Mouse (Mus musculus): ENCODE measurements at regions not wholly inside any gene's neighbourhood (a gene's known extent, or its start where the extent isn't known, plus 50 kb on each side); places are given as distances from the start of the nearest gene placed in this dataset.
"Not testable (repeated sequence)": the region's sequence is repeated elsewhere in the genome, so short reads cannot be mapped to it uniquely, and the experiment has no call there.

DNA sequence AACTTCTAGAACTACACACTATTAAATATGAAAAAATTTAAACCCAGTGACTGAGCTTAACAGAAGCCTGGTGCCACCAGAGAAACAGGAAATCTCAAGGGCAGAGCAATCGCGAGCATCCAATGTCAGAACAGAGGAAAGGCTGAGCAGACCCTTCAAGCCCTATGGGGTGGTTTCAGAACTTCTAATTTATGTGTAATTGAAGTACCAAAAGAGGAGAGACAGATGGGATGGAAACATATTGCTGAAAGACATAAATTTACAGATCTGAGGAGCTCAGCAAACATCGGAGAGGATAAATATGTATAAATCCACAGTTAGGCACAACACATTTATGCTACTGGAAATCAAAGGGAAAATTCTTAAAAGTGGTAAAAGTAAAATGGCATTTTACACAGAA is 637.6 kb downstream of the Rwdd3 start:
- no peak for DNase-seq (ENCODE audit: low spot score in 2 of 2)

DNA sequence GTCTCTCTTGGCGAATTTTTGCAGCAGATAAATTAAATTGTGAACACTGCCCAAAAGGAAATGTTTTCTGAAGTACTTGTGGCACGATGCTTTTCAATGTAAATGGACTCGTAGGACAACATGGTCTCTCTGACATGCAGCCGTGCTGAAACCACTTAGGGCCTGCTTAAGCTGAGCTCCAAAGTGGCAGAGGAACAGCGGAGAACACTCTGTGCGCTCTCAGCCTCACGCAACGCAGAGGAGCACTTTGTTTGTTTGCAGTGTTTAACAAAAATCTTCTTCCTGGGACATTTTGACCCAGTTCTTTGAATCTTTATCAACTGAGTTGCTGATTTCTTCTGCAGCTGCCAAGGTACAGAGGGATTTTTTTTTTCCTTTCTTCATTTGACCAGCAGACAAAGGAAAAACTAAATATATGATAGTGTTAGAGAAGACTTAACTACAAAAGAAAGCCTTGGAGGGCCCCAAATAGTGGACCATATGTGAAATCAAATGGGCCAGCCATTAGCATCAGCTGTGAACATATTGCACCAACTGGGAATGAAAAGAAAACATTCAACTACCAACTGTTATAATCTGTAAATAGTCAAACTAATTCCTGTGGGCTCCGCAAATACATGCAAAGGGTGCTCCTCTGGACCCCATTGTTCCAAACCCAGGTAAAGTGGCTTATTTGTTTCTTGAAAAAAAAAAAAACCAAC is 639.5 kb downstream of the Rwdd3 start:
- peak; percentile 19 to 45 for DNase-seq (ENCODE audit: low spot score in 2 of 2)

DNA sequence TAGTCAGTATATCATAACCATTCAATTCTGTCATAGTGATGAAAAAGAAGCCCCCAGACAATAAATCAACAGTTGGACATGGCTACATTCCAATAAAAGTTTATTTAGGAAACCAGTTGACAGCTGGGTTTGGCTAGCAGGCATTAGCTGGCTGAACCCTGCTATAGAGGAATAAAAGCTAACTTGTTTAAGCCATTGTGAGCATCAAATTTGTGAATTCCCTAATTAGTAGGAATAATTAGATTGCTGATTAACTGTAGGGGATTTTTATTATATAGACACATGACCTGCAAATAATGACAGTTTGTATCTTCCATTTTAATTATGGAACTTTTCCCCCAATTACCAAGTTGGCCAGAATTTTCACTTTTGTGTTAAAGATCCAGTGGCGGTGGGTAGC is 659.8 kb downstream of the Rwdd3 start:
- DNase-seq (ENCODE audit: low spot score in 2 of 2): no peak

DNA sequence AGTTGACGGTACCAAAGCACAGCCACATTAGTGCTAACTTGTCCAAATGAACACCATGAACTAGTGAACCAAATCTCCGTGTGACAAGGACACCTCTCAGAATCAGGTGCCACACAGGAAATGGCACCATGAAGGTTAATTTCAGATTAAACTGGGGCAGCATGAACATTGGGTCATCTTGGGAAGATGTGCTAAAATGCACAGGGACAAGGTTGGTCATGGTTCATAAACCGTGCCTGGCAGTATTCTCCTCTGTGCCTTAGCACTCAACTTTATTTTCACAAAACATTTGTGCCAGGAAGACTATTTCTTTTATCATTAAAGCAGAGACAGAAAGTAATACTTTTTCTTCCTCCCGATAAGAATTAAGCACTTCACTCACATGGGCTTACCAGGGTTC is 672.6 kb downstream of the Rwdd3 start:
- DNase-seq (ENCODE audit: low spot score in 2 of 2): no peak

DNA sequence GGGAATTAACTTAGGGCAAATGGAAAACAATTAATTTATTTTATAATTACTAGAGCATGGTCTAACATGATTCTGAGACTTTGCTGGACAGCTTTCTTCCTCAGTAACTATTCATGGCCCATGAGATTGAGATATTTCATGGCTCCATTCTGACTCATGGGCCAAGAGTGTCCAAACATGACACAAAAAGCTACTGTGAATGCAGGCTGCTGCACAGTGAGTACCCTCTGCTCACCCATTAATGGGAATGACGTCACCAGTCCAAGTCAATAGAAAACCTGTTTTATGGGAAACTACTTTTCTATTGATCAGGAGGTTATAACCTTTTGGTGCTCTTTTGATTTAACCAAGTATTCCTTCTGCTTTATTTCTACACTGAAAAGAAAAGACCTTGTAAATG is 693.6 kb downstream of the Rwdd3 start:
- DNase-seq (ENCODE audit: low spot score in 2 of 2): no peak

DNA sequence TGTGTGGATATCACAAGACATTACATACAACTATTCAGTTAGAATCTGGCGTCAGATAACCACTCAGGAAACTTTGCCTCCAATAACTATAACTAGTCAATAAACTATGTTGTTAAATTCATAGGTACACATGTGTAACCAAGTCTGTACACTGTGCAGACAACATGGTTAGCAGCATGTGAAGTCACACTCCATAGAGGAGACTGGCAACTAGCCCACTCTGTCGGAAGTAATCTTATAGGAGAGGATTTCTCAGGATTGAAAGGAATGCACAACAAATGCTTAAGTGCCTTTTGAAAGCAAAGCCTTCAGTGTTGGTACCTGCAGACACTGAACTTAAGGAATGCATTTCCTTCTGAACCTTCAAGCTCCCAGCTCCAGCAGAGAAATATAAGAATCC is 693.0 kb upstream of the Ptbp2 start:
- no peak for DNase-seq (ENCODE audit: low spot score in 2 of 2)

DNA sequence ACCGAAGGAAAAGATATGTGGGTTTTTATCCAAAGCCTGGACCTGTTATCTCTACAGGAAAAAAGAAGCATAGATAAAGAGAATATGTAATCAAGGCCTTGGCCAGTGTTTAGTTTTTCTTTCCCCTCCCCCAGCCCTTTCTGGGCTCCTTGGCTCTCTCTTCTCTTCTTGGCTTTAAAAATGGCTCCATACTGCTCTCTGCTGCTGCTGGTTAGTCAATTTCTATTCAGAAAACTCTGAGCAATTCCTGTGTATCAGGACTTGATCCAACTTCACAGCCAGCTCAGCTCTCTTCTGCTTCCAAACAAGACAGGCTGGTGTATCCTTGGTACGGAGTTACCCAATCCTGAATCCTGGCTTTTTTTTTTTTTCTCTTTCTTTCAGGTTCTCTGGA is 689.4 kb upstream of the Ptbp2 start:
- DNase-seq (ENCODE audit: low spot score in 2 of 2): peak; percentile 36 to 45

DNA sequence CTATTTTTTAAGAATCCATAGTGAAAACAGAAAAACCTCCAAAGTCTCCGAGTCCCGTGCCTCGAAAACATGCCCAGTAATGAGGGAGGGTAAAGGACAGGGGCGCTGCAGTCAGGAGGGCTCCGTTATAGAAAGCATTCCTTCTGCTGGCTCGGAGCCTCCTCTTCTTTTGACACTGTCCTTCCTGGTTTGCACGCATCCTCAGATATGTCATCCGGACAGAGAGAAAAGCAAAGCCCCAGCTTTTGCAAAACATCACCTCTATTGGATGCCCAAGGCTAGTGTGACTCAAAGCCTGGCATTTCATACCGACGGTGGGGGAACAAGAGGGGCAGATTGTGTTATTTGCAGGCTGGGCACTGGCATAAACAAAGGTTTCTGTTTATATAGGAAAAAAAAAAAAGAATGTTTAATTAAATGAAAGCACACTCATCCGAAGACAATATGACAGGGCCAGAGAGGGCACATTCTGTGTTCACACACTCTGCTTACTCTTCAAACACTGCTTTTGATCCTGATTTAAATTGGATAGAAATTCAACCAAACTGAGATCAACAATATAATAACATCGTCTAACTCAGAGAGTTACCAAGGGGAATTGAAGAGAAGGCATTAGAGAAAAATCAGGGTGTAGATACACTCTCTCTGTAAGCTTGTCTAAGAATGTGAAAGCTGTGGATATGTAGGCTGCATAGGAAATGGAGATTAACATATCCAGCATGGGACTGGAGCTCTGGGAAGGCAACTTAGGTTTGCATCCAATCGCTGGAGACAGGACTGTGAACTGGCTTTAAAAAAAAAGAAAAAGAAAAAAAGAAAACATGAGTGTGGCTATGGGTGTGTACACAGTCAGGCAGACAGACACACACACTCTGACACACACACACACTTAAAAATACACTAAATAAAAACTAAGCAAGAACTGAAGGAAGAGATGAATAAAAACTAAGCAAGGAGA is 688.7 kb upstream of the Ptbp2 start:
- DNase-seq (ENCODE audit: low spot score in 2 of 2): peak in 1 of 2 experiments; percentile 3

DNA sequence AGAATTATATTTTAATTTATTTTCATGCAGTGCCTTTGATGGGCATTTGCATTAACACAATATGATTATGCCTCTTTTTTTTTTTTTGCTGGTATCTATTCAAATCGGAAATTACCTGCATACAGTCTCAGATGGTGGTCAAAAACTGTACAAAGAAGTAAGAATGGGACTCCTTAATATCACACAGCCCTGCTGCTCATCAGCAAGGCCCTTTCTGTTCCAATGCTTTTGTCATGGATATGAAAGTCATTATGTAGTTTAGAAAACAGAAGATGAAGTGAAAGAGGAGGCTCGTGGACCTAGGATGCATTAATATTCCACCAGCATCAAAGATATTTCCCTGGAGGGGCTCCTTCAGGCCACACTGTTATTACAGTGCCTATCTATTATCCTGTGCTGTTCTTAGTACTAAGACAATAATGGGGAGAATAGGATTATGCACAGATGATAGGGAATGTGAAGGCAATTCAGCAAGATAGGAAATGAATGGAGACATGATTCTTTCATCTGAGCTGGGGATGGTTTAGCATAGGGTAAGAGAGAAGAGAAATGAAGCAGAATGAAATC is 687.7 kb upstream of the Ptbp2 start:
- no peak for DNase-seq (ENCODE audit: low spot score in 2 of 2)

DNA sequence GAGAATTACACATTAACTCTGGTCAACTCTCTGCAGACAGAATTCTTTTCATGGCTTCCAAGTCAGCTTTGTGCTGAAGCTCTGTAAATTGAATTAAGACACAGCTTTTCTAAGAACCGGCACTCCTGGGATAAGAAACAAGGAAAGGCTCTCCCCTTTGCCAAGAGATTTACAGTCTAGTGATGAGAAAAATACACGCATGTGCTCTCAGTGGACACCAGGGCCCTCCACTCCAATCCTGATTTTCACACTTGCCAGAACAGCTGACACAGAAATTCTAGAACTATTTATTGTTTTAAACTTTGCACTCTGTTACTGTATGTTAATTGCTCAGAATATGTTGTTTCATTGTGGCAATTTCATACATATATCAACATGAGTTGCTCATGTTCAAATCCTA is 684.6 kb upstream of the Ptbp2 start:
- DNase-seq (ENCODE audit: low spot score in 2 of 2): no peak

DNA sequence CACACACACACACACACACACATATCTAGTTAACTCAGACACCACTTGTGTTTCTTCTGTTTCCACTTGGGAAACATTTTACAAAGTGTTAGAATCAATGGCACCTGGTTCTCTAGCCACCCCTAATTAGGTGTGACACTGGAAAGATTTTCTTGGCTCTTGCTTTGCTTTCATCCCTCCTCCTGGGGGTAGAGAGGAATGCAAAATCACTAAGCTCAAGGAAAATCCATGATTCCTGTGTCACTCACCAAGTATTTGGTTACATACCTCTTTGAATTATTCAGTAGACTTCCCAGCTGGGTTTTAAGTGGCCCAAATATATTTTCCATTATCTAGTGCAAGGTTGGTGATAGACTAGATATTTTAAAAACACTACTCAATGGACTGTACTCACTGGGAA is 676.5 kb upstream of the Ptbp2 start:
- DNase-seq (ENCODE audit: low spot score in 2 of 2): no peak

DNA sequence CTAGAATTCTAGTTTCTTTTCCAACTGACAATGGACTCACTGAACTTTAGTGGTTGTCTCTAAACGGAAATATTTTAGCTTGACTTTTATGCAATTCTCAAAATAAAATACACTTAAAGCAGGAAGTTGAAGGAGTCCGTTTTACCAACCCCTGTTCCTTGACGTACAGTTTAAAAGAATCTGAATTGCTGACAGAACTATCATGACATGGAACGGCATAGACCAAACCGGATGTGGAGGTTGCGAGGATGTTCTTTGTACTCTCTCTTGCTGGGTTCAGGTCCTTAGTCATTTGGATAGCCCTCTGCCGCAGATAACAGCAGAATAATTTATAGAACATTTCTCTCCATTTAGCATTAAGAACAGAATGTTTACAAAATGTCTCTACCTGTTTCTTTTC is 673.6 kb upstream of the Ptbp2 start:
- DNase-seq (ENCODE audit: low spot score in 2 of 2): no peak

DNA sequence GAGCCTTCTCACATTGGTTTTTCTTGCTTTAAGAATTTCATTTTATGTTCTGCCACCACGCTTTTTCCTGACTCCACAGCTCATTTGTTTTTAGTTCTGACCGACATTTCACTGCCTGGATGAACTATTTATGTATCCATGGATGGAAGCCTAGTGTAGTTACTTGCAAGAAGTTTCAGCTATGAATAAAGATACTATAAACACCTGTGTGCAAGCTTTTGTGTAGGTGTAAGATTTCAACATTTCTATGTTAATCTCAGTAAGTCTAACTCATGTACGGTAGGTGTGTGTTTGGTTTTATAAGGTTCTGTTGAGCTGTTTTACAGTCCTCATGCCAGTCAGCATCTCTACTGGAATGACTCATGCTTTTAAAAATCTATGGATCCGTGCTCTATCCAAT is 656.9 kb upstream of the Ptbp2 start:
- no peak for DNase-seq (ENCODE audit: low spot score in 2 of 2)

DNA sequence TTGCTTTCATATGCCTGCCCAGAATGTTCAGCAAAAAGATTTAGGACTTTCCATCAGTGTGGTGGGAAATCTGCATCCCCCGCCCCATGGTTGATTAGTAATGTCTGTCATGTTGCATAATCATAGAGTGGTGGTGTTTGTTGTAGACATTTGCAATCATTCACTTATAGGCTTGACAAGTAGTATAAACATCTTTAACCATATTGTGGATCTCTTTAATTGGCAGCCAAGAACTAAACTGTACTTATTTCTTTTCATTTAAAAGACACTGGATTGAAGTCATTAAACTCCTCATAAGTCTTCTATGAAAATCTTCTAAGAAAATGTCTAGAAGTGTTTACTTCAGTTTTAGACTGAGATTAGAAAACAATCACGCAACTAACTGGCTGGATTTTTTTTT is 646.0 kb upstream of the Ptbp2 start:
- no peak for DNase-seq (ENCODE audit: low spot score in 2 of 2)

DNA sequence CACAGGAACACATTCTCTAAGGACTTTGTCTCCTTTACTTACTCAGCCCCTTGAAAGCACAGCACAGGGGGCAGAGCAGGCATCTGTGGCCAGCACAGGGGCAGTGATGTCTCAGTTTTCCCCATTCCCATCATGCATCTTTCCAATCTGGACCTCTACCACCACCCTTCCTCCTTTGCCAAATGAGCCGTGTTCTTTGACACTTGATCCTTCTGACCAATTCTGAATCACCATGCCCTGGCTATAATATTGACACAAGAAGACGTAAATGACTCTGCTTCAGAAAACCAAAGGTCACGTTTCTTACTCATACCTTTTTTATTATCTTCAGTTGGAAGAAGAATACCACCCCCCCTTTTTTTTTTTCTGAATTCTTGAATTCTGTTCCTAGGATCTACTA is 632.4 kb upstream of the Ptbp2 start:
- DNase-seq (ENCODE audit: low spot score in 2 of 2): no peak

DNA sequence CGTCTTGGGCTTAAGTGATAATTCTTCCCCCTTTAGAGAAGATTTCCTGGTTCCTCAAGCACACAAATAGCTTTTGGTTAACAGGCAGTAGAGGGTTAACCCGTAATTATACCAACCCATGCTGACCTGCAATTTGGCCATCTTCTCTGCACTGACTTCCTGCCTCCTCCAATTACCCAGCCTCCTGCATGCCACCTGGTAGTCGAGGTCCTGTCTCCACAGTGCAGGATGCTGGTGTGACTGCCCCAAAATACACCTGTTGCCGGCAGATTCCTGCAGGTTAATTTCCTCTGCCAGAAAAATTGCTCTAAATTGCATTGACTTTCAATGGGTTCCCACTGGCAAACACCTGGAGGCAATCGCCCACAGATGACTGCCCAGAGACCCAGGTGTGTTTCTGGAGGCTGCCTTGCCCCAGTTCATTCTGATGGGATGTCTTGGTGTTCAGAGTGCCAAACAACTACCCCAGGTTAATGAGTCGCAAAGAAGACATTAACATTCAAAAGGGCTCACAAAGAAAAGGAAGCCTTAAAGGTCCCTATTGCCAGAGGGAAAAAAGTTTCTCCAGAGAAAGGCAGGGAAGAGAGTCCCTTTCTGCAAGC is 591.5 kb upstream of the Ptbp2 start:
- no peak for DNase-seq (ENCODE audit: low spot score in 2 of 2)

DNA sequence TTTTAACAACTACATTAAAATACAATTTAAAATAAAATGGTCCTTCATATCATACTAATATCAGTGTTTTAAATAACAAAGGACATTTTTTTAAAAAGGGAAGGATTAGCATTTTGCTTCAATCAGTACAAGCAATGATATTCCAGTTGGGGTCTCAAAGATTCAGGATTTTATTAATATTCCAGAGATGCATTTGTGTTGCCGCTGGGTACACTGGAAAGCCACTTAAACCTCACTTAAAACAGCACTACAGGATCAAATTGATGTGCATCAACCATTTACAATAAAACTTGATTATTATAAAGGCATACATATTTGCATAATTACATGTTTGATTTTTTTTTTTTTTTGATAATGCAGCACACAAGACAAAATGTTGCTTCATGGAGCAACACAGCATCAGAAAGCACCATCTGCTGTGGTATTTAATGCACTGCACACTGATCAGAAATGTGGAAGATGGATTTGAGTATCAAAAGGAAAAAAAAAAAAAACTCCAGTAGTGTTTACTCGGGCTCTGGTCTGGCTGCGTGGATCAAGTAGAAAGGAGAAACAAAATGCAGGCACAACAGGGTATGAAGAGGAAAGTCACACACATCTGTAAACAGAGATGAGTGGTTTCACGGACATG is 558.6 kb upstream of the Ptbp2 start:
- DNase-seq (ENCODE audit: low spot score in 2 of 2): no peak

DNA sequence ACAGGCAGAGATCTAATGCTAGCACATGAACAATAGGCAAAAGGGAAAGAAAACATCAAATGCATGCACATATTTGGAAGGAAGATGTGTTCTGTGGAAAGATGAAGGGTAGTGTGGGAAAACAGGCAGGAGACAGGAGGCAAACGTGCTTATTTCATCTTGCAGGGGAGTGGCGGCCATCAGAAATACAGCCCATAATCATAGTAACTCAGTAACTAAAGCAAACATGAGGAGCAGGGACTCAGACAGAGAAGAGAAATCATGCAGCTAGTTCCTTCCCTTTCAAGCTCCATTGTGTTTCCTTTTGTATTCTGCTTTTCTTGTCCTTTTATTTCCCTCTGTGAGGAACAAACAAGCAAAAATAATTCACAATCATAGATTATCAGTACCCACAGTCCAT is 557.6 kb upstream of the Ptbp2 start:
- no peak for DNase-seq (ENCODE audit: low spot score in 2 of 2)

DNA sequence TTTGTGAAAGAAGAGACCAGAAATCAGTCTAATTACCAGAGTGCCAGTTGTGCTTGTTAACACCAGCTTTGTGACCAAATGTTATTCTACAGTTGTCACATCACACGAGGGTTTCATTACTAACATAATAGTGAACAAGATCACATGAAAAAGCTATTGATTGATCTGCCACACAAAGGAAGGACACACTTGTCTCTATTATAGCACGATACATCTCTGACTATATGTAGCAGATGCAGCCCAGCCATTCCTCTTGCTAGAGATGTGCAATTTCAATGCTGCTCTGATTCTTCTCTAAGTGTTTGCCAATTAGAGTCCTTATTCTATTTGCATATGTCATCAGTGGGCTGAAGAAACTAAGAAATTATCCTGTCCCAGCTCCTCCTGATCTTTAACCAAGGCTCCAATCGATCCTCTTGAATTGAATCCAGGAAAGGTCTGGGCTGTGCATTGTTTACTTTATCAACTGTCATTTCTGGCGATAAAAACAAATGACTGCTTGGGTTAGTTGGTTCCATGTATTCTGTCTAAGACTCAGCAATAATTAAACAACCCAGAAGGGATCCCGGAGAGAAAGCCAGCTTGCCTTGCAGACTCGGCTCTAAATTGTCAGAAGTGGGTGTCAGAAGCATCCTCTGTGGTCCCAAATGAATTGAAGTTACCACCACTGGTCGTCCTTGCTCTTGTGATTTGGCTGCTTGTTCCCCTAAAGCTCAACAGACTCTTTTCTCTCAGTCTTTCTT is 551.7 kb upstream of the Ptbp2 start:
- DNase-seq (ENCODE audit: low spot score in 2 of 2): no peak

DNA sequence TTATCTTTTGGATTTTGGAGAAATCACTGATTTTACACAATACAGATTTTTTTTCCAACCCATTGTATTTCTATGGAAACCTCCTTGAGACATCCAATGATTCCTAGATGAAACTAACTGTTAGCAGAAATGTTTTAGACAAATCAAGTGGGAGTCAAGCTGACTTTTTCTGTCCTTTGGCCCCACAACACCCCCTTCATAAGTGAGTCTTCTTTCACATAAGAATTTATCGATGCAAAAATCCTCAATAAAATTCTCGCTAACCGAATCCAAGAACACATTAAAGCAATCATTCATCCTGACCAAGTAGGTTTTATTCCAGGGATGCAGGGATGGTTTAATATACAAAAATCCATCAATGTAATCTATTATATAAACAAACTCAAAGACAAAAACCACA is 522.8 kb upstream of the Ptbp2 start:
- DNase-seq (ENCODE audit: low spot score in 2 of 2): not testable (repeated sequence)

DNA sequence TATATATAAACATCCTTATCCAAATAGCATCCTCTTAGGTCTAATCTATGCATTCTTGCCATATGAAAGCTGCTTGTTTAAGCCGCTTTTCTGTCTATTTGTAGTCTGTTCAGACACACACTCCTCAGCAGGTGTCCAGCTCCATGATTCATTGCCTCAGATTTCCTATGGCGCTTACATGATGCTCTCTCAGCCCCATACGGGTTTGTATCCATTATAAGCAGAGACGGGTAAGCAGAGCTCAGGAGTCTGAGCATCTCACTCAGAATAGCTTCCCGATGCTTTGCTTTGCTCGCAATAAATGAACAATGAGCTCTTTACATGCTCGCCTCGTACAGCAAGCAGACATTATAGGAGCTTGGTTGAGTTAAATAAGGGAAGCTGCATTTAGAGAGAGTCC is 521.3 kb upstream of the Ptbp2 start:
- no peak for DNase-seq (ENCODE audit: low spot score in 2 of 2)

Data from layer of hippocampus, adult 8-10 months (tissue).